Mouse (Mus musculus) MEL (cell line): ENCODE measurements at regions not wholly inside any gene's neighbourhood (a gene's known extent, or its start where the extent isn't known, plus 50 kb on each side); places are given as distances from the start of the nearest gene placed in this dataset.

Source experiments
- CTCF ChIP-seq, 3 experiments: IDR thresholded peaks in 2 of 3; conservative IDR thresholded peaks in 1 of 3; 2 replicates each; pipeline ENCODE4 v1.5.1; 2011 to 2012; ENCODE audit warnings: low read length in 3 of 3, low read depth in 2 of 3, mild to moderate bottlenecking in 2 of 3, improper control_type of control experiment in 1 of 3, inconsistent platforms in 1 of 3, mixed read lengths in 1 of 3, moderate library complexity in 1 of 3; ENCODE audit not compliant: control insufficient read depth in 1 of 3, insufficient read depth in 1 of 3, poor library complexity in 1 of 3, severe bottlenecking in 1 of 3
- EP300 ChIP-seq, 2 experiments: IDR thresholded peaks; 2 replicates each; pipeline ENCODE4 v1.6.1; 2011; ENCODE audit warnings: improper control_type of control experiment in 2 of 2, low read length in 2 of 2, low read depth in 1 of 2, mild to moderate bottlenecking in 1 of 2
- GATA1 ChIP-seq: IDR thresholded peaks from 2 replicates; pipeline ENCODE4 v1.6.1; 2011; ENCODE audit warnings: low read depth, low read length, improper control_type of control experiment
- MAX ChIP-seq: IDR thresholded peaks from 2 replicates; pipeline ENCODE4 v1.6.1; 2011; ENCODE audit warnings: low read length, improper control_type of control experiment
- TCF12 ChIP-seq: IDR thresholded peaks from 2 replicates; pipeline ENCODE4 v1.6.1; 2014; ENCODE audit warnings: low read depth, mild to moderate bottlenecking, inconsistent platforms, low read length, improper control_type of control experiment, moderate library complexity

DNA sequence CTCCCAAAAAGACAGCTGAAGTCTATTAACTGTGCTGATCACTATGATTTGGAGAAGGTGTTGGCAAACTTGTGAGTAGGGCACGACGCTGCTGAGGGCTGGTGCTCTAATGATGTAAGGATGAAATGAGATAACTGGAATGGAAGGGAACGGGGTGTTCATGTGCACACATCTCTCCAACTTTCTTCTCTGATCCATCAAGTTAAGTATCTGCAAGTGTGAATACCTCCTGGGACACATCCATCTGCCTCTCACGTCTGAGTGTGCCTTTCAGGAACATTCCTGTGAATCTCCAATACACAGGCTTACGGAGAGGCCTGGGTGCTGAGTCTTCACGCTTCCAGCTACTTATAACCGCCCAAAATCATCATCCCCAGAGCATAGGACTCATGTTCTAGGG lies 112.0 kb upstream of the N6amt1 start:
- TF ChIP-seq TCF12 (no peak), GATA1 (no peak), MAX (no peak), CTCF (IDR thresholded peaks at IDR 0.05 in 2 of 3, conservative IDR thresholded peaks at IDR 0.05 in 1 of 3; ENCODE audit: control insufficient read depth in 1 of 3, insufficient read depth in 1 of 3, low read depth in 2 of 3, low read length in 3 of 3, poor library complexity in 1 of 3, severe bottlenecking in 1 of 3) (no peak), EP300 (IDR thresholded peaks at IDR 0.05; ENCODE audit: low read depth in 1 of 2, low read length in 2 of 2) (no peak)
